Mouse (Mus musculus) c-Kit-positive CD71-positive TER-119-negative erythroid progenitor cells, embryonic 14.5 days (primary cell): Measurements from ENCODE around the gene Ccnd3.
A peak's percentile ranks its signal among the peaks of the same experiment; 100 is the strongest.

Experiments used
- DNase-seq: peaks from one replicate; pipeline ENCODE4 v3.0.0-alpha.2; 2013; ENCODE audit warnings: low read depth

The Ccnd3 gene

GRCm38 (mm10) chr17:47551049-47551448 is 46.2 kb downstream of the Ccnd3 start:
- no peak for DNase-seq

GRCm38 (mm10) chr17:47552994-47553393 is 48.1 kb downstream of the Ccnd3 start:
- DNase-seq = no peak

DNA sequence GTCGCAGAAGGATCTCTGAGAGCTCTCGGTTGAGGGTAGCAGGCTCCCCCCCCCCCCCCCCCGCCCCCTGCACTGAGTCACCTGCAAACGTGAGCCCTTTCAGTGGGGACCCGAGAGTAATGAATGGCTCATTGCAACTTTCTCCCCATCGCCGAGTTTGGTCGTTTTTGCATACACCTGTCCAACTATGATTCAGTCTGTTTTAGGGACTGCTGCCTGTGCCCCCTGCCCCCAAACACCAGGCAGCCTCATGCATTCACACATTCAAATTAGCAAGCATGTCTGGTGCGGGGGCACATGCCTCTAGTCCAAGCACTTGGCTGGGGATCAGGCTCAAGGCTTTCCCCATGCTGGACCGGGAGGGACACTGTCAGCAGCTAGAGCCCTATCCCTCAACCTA is 49.8 kb downstream of the Ccnd3 start:
- DNase-seq = no peak

- DNase-seq = no peak
Observed at GRCm38 (mm10) chr17:47557179-47557578, 52.3 kb downstream of the Ccnd3 start.

DNA sequence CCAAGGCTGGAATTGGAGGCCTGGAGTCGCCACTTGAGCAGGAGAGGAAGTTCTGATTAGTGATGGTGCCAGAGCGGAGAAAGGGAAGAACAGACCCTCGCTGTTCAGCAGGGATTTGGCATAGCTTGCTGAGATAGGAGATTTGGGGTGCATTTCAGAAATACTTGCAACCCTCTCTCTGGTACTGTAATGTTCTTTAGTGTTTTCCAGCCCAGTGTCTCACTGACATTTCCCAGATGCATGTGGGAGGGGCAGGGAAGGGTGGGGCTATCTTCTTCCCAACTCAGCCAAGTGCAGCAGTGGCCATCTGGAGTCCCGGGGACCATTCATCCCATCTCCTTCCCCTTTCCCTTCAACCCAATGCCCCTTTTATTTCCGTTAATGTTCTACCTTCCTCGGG is 54.9 kb downstream of the Ccnd3 start:
- DNase-seq = no peak

DNA sequence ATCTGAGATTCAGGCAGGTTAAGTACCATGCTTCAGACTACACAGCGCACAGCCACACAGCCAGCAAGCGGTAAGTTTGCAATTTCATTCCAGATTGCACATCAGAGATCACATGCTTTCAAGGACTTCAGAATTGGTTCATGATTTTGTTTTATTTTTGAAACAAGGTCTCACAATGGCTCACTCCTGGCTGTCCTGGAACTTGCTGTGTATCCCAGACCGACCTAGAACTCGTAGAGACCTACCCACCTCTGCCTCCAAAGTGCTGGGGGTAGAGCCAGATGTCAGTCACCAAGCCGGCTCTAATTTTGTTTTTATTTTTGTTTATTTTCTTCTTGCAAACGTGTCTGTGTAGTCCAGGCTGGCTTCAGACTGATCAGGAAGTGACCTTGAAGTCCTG is 58.0 kb downstream of the Ccnd3 start:
- DNase-seq = no peak

DNA sequence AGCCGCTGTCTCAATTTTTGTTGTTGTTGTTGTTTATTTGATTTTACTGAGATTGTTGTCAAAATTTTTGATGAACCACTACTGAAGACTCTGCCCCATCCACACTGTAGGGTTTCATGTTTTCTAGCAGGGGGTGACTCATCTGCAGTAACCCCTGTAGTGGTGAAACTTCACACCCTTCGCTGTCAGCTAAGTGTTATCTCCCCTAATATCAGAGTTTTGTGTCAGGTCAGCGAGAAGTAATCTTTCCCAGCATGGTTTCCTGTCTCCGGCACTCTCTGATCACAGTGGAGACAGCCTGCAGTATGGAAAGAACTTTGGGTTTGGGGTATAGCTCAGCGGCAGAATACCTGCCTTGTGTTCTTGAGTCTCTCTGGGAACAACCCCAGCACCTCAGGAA is 59.8 kb downstream of the Ccnd3 start:
- DNase-seq = no peak

- no peak for DNase-seq
Observed at GRCm38 (mm10) chr17:47566133-47566532, 61.3 kb downstream of the Ccnd3 start.

- DNase-seq = no peak
Observed at GRCm38 (mm10) chr17:47567271-47567670, 62.4 kb downstream of the Ccnd3 start.

GRCm38 (mm10) chr17:47568389-47568788 is 63.5 kb downstream of the Ccnd3 start:
- peak; percentile 60 for DNase-seq

DNA sequence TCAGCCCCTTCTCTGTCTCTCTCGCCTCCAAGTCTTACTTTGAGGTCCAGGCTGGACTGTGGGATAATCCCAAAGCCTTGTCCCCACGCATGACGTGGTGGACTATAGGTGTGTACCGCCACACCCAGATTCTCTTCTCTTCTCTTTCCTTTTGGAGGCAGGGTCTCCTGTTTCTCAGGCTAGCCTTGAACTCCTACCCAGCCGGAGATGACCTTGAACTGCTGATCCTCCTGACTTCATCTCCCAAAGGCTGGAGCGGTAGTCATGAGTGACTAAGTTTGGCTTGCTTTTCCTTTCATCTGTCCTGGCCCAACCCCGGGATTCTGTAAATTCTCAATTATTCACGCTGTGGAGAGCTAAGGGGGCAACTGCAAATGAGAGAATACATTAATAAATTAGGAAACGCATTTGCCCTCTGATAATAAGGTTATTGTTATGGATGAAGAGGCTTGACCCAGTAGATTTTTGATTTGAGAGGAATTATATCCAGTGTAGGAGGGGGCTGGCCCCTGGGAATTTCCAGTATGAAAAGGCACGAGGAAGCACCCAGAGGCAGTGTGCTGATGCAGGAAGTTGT is 64.2 kb downstream of the Ccnd3 start:
- DNase-seq = no peak

GRCm38 (mm10) chr17:47571621-47572020 is 66.8 kb downstream of the Ccnd3 start:
- no peak for DNase-seq

DNA sequence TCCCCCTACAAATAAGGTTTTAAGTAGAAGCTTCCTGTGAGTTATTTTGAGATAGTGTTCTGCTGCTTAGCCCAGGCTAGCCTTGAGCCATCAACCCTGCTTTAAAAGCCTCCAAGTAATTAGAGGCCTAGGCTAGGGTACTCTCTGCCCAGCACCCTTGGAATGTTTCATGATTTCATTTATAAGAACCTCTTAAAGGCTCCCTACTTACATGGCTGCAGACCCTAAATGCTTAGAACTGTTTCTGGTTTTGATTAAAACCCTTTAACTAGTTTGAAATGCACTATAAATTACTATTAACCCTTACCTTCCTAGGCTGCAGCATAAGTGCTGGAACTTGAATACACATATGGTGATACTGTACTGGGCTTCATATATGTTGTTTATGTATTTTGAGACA is 67.6 kb downstream of the Ccnd3 start:
- no peak for DNase-seq

DNA sequence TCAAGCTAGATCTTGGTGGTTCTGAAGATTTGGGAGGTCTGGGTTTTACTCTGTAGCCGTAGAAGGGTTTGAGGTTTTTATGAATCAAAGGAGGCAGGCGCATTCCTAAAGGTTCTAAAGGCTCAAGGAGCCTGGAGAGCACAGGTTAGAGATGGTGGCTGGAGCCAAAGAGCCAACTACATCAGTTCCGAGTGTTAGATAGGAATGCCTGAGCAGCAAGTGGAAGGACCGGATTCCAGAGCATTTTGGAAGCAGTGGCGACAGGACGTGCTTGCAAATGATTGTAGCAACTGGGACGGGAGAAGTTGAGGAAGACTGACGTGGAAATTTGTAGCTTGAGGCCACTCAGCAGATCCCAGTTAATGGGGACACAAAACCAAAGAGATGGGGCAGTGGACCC is 69.2 kb downstream of the Ccnd3 start:
- DNase-seq = no peak

DNA sequence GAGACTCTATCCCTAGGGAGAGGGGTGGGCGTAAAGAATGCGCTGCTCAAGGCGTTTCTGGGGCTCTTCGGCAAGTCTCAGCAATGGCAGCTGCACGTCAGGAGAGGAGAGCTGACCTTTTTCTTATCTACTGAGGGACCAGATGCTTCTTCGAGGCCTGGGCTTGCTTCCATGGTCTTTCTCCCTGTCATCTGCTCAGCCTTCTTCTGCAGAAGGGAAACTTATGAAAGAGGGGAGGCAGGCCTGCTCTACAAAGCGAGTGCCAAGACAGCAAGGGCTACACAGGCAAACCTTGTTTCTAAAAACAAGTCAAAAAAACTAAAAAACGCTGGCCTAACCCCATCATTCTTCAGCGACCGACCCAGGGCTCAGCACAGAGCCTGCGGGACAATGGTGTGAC is 70.0 kb downstream of the Ccnd3 start:
- no peak for DNase-seq

GRCm38 (mm10) chr17:47578655-47579054 is 73.8 kb downstream of the Ccnd3 start:
- peak; percentile 34 for DNase-seq

GRCm38 (mm10) chr17:47580962-47581361 is 76.1 kb downstream of the Ccnd3 start:
- no peak for DNase-seq

GRCm38 (mm10) chr17:47588517-47588916 is 83.7 kb downstream of the Ccnd3 start:
- no peak for DNase-seq

- no peak for DNase-seq
Observed at GRCm38 (mm10) chr17:47591073-47591472, 86.2 kb downstream of the Ccnd3 start.

- DNase-seq = peak; percentile 94
Observed at GRCm38 (mm10) chr17:47593215-47593853, 88.5 kb downstream of the Ccnd3 start.

DNA sequence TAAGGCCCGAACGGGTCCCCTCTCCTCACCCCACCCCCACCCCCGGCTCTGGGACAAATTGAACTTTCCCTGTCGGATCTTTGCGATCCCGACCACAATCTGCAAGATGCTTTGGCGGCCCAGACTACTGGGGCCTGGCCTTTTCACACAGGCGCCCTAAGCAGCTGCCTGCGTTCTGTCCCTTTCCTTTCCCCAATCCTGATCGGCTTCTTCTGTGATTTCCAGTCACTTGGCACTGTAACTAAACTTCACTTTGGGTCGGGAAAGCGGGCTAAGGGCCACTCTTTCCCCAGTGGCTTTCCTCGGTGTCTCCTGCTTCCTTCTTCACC is 89.0 kb downstream of the Ccnd3 start:
- DNase-seq = no peak

GRCm38 (mm10) chr17:47594183-47594968 is 89.5 kb downstream of the Ccnd3 start:
- DNase-seq = no peak

GRCm38 (mm10) chr17:47594969-47595247 is 90.1 kb downstream of the Ccnd3 start:
- DNase-seq = no peak
